Mouse (Mus musculus) frontal cortex, postnatal 10 days (tissue): ENCODE results near the gene Macf1.

Source experiments
- DNase-seq, 2 experiments: peaks; one replicate each; pipeline ENCODE4 v3.0.0; 2022; ENCODE audit warnings: low spot score in 2 of 2, mixed read lengths in 1 of 2

Gene Macf1

DNA sequence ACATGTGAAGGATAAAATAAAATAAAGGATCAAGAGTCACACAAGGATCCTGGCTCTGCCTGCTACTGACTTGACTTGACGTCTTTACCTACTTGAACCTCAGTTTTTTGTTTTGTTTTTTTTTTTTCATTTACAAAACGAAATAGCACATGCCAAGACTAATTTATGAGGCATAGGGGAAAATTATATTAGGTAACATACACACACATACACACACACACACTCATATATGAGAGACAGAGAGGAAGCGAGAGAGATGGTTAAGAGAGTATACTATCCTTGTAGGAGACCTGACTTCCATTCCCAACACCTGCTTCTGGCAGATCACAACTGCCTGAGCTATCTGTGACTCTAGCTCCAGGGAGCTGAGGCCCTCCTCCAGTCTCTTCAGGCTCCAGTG, at the start of gene Macf1:
Macf1 (minus strand) TSS at position 101 of the 400 bp plus-strand sequence.
- DNase-seq = no peak

DNA sequence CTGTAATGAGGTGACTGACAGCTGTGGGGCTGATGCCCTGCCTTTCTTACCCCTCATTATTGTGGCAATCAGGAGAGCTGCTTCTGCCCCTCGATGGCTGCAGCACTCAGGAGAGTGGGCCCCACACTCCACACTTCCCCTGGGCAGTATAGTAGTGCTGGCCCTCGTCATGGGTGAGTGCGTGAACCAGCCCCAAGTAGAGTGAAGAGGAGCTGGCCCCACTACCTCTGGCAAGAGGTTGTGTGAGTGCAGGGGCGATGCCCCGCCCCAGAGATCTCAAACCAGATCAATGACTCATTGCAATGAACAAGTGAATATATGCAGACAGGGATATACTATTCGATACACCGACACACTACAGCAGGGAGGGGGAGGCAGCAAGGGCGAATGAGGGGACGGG, 49.4 kb upstream of the Macf1 start:
- DNase-seq = no peak

- DNase-seq = no peak
Observed at GRCm38 (mm10) chr4:123732921-123733320, 48.8 kb upstream of the Macf1 start.

GRCm38 (mm10) chr4:123732163-123732910, 48.2 kb upstream of the Macf1 start:
- DNase-seq = no peak

DNA sequence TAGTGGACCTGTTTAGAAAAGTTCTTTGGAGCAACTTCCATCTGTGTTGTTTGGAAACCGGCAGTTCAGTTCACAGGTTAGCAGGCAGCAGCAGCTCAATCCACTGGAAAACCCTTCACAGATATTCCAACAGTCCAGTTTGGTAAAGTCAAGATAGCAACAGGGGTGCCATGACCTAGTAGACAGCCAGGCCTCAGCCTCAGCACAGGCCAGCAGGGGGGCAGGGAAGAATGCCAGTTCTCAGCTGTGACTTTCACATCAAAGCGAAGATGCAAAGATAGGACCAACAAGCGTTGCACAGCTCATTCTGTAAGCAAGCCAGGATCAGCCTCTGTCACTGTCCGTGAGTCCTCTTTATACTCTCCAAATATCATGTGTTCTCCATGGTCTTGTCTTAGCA, 37.6 kb upstream of the Macf1 start:
- no peak for DNase-seq

DNA sequence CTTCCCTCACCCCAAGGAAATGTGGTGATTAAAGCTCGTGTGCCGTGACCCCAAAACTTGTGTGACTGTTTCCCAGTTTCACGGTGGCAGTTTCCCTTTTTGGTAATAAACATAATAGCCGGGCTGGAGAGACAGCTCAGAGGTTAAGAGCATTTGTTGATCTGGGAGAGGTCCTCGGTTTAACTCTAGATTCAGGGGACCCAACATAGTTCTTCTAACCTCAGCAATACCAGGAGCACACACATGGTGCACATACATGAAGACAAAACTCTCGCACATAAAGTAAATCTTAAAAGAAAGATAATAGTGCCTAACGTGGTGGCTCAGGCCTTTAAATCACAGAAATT, 34.2 kb upstream of the Macf1 start:
- DNase-seq = no peak

GRCm38 (mm10) chr4:123717574-123718433, 33.6 kb upstream of the Macf1 start, which contains the start of gene Ndufs5:
Gene Ndufs5, minus strand, starts transcription at chr4:123718202.
- DNase-seq = peak; percentile 91 to 96

DNA sequence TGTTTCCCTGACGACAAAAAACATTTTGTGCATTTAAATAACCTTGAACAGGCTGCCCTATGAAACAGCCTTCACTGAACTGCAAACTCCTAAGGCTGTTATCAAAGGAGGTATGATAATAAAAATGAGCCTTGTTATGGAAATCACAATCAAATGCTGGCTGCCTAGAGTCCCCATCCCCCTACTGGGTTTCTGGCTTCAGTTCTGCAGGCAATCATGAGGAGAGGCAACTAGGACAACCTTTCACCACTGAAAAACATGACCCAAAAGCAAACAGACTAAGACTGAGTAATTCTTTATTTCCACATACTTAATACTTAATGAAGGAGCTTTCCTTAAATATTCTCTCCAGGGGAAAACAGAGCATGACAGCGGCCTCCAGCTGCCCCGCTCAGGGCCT, 28.3 kb upstream of the Macf1 start:
- DNase-seq = no peak

GRCm38 (mm10) chr4:123707340-123707739, 23.2 kb upstream of the Macf1 start:
- no peak for DNase-seq

GRCm38 (mm10) chr4:123705340-123705739, 21.2 kb upstream of the Macf1 start:
- DNase-seq = no peak

DNA sequence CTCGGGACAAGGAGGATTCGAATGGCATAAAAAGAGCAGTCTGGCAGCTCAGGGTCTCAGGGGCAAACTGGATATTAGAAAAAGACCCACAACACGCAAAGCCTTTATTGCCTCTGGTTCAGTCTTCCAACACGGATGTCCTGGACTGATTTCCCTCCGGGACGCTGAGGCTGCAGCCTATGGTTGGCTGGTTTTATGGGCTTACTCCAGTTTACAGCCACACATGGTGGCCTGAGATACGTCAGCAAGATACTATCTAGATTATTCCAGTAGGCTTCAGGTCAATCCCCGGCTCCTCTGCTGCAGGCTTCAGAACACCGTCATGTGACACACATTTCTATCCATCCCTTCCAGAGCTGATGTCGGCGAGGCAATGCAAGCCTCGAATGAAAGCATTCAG, 9.2 kb upstream of the Macf1 start:
- no peak for DNase-seq

DNA sequence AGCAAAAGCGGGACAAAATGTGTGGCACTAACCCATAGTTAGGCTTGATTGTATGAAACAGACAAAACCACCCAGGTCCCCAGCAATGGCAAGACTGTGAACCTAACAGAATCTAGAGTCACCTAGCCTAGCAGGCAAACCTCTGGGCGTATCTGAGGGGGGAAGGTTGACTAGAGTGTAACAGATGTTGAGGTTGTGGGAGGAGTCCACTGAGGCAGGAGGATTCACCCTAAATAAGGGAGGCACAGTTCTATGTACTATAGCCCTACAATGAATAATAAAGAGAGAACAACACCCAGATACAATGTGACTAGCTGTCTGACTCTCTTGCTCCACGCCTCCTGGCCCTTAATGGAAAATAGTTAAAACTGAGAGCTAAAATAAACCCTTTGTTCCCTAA, 7.9 kb upstream of the Macf1 start:
- DNase-seq = no peak

DNA sequence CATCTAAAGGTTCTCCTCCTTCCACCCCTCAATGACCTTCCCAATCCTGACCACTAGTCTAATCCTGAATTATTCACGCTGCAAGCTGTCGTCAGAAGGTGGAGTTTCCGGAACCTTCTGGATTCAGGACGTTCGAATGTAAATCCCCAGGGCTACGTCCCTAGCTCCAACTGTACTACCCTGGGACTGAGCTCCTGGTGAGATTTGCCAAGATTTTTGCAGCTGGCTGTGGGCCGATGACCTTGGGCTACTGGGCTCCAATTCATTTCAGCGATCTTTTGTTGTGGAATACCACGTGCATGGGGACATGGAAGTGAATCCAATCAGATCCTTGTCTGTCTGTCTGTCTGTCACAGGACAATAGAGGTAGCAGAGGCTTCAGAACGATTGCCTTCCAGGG, 6.2 kb upstream of the Macf1 start:
- no peak for DNase-seq

- peak in 1 of 2 experiments; percentile 22 for DNase-seq
Observed at GRCm38 (mm10) chr4:123687025-123687781, 3.0 kb upstream of the Macf1 start.

- DNase-seq = peak in 1 of 2 experiments; percentile 35
Observed at GRCm38 (mm10) chr4:123686368-123687024, 2.3 kb upstream of the Macf1 start.

- DNase-seq = no peak
Observed at GRCm38 (mm10) chr4:123685506-123686242, 1.5 kb upstream of the Macf1 start.

DNA sequence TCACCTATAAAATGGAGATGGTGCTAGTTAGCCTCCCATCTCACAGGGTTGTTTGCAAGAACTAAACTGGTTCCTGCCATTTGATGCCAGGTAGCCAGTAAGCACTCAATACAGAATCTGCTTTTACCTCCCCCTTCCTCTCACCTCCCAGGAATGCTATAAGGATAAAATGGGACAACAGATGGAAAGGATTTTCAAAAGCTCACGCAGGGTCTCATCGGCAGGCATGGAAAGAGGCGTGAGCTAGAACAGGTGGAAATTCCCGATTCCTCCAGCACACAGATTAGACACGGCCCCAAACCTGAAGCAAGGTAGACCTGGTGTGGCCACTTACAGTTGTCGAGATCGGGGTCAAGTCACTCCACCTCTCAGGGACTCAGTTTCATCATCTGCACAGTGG, 886 bp upstream of the Macf1 start:
- no peak for DNase-seq

GRCm38 (mm10) chr4:123682291-123682690, 1.9 kb downstream of the Macf1 start:
- no peak for DNase-seq

DNA sequence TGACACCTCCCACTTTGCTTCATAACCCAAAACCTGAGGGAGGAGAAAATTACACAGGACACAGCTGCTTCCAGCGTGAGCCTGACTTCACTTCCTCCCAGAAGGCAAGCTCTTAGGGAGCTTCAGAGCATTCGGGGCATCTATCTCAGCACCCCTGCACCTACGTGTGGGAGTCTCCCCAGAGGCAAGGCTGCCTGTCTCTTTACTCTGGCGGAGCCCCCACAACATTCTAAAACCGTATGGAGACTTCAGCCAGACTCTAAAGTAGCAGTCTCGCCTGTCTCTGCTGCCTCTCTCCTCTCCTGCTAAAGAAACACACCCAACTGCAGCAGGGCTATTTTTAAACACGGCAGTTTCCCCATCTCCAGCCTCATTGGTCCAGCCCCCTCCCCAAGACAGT, 3.2 kb downstream of the Macf1 start:
- DNase-seq = no peak

GRCm38 (mm10) chr4:123677060-123677804, 6.9 kb downstream of the Macf1 start:
- DNase-seq = peak in 1 of 2 experiments; percentile 54
